Mouse (Mus musculus): ENCODE data around the gene Pes1. TPM values are rescaled to one million over a fixed set of nuclear protein-coding genes. Genes with fewer than 3 reads are reported as not detected.

Pes1 gene
- total and polyA plus RNA-seq, 3 experiments = 240 to 498 (median 301) TPM

DNA sequence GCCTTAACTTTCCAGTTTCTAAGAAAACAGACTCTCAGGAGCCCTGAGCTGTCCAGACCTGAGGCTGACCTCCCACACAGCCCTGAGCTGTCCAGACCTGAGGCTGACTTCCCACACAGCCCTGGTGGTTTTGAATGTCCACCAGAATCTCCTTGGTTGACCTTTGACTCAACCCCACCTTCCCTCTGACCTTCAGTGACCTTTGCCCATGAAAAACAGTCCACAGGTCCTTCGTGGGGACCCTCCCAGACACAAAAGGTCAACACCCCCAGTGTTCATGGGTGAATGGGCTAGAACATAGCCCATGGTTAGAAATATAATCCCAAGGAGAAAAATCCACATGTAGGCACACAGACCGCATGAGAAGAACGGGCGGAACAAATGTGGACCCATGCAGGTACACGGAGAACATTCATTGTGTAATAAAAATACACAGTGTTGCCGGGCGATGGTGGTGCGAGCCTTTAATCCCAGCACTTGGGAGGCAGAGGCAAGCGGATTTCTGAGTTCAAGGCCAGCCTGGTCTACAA, 30.0 kb upstream of the Pes1 start:
- H3K4me1 ChIP-seq (ENCODE audit: control insufficient read depth in 1 of 2, insufficient read depth in 2 of 2, low read length in 2 of 2) = peaks cover 0 to 21% of the 10 kb centered on the region in 2 experiments; a peak in 3 of 4 replicates
- no peaks in the 10 kb centered on the region; the same call in 1 of the 2 replicates for H3K79me2 ChIP-seq (ENCODE audit: control insufficient read depth, insufficient read depth, low read length, poor library complexity)
- peaks cover 0 to 14% of the 10 kb centered on the region in 2 experiments; a peak in 2 of 4 replicates for H3K36me3 ChIP-seq (ENCODE audit: control insufficient read depth in 1 of 2, insufficient read depth in 2 of 2, low read length in 2 of 2)
- TF ChIP-seq MAX (IDR thresholded peaks at IDR 0.05; ENCODE audit: low read length) (no peak), RCOR1 (IDR thresholded peaks at IDR 0.05; ENCODE audit: low read depth, low read length) (no peak), KAT2A (conservative IDR thresholded peaks at IDR 0.05; ENCODE audit: low read depth, low read length) (no peak), HCFC1 (IDR thresholded peaks at IDR 0.05; ENCODE audit: low read depth, low read length) (no peak), MAFK (IDR thresholded peaks at IDR 0.05; ENCODE audit: borderline replicate concordance, low read depth, low read length) (no peak), CHD2 (IDR thresholded peaks at IDR 0.05; ENCODE audit: low read length) (no peak), CHD1 (IDR thresholded peaks at IDR 0.05; ENCODE audit: low read depth, low read length) (no peak), ZNF384 (IDR thresholded peaks at IDR 0.05; ENCODE audit: low read depth, low read length) (no peak), ZC3H11A (IDR thresholded peaks at IDR 0.05; ENCODE audit: low read depth, low read length) (no peak), SIN3A (IDR thresholded peaks at IDR 0.05; ENCODE audit: low read length) (no peak), TAL1 (IDR thresholded peaks at IDR 0.05; ENCODE audit: low read length) (no peak)
- H3K4me3 ChIP-seq (ENCODE audit: control insufficient read depth in 1 of 2, insufficient read depth in 1 of 2, low read depth in 2 of 2, low read length in 2 of 2) = no peak overlapping the region
- H3K9ac ChIP-seq (ENCODE audit: control insufficient read depth, low read depth, low read length, poor library complexity, severe bottlenecking) = no peak overlapping the region
- no peak for DNase-seq (ENCODE audit: low read depth, low spot score)
- H3K9me3 ChIP-seq (replicated peaks; ENCODE audit: insufficient read depth, low read length) = no peaks in the 10 kb centered on the region
- peaks cover 3 to 20% of the 10 kb centered on the region in 2 experiments for H3K27me3 ChIP-seq (ENCODE audit: control insufficient read depth in 1 of 2, insufficient read depth in 2 of 2, low read length in 2 of 2)
- no peak overlapping the region for H3K27ac ChIP-seq (ENCODE audit: control insufficient read depth, low read depth, low read length)

DNA sequence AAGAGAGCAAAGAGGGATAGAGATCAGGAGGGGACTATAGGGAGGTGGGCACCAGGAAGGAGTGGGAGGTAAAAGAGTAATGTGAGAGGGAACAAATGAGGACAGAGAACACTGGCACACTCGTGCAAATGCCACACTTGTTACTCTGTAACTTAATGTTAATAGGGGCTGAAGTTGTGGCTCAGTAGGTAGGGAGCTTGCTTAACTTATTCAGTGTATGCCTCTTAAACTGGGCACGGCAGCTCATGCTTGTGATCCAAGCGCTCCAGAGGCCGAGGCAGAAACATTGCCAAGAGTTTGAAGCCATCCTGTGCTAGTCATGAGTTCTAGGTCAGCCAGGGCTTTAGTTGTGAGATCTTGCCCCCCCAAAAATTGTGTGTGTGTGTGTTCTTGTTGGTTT, 28.6 kb upstream of the Pes1 start:
- Histone ChIP-seq H3K27ac (ENCODE audit: control insufficient read depth, low read depth, low read length) (no peak overlapping the region), H3K27me3 (ENCODE audit: control insufficient read depth in 1 of 2, insufficient read depth in 2 of 2, low read length in 2 of 2) (peaks cover 11 to 26% of the 10 kb centered on the region in 2 experiments), H3K4me1 (ENCODE audit: control insufficient read depth in 1 of 2, insufficient read depth in 2 of 2, low read length in 2 of 2) (peaks cover 0 to 16% of the 10 kb centered on the region in 2 experiments; a peak in 3 of 4 replicates), H3K79me2 (ENCODE audit: control insufficient read depth, insufficient read depth, low read length, poor library complexity) (no peaks in the 10 kb centered on the region; the same call in 1 of the 2 replicates), H3K9me3 (replicated peaks; ENCODE audit: insufficient read depth, low read length) (no peaks in the 10 kb centered on the region), H3K36me3 (ENCODE audit: control insufficient read depth in 1 of 2, insufficient read depth in 2 of 2, low read length in 2 of 2) (peaks cover 0 to 12% of the 10 kb centered on the region in 2 experiments; a peak in 2 of 4 replicates), H3K4me3 (ENCODE audit: control insufficient read depth in 1 of 2, insufficient read depth in 1 of 2, low read depth in 2 of 2, low read length in 2 of 2) (no peak overlapping the region), H3K9ac (ENCODE audit: control insufficient read depth, low read depth, low read length, poor library complexity, severe bottlenecking) (no peak overlapping the region)
- TF ChIP-seq MAFK (IDR thresholded peaks at IDR 0.05; ENCODE audit: borderline replicate concordance, low read depth, low read length) = no peak
- TF ChIP-seq KAT2A (conservative IDR thresholded peaks at IDR 0.05; ENCODE audit: low read depth, low read length) = no peak
- TF ChIP-seq BHLHE40 (IDR thresholded peaks at IDR 0.05; ENCODE audit: borderline replicate concordance, low read depth, low read length) = no peak
- TF ChIP-seq MYC (IDR thresholded peaks at IDR 0.05; ENCODE audit: low read depth, low read length) = no peak
- TF ChIP-seq GATA1 (IDR thresholded peaks at IDR 0.05; ENCODE audit: low read depth, low read length) = no peak
- TF ChIP-seq UBTF (IDR thresholded peaks at IDR 0.05; ENCODE audit: borderline replicate concordance, insufficient read depth, low read depth, low read length) = no peak
- TF ChIP-seq USF1 (IDR thresholded peaks at IDR 0.05; ENCODE audit: low read depth, low read length) = no peak
- TF ChIP-seq RAD21 (IDR thresholded peaks at IDR 0.05; ENCODE audit: low read depth, low read length) = no peak
- TF ChIP-seq ETS1 (IDR thresholded peaks at IDR 0.05; ENCODE audit: low read depth, low read length) = no peak
- no peak for TF ChIP-seq ZMIZ1 (IDR thresholded peaks at IDR 0.05; ENCODE audit: low read depth, low read length)
- no peak for TF ChIP-seq SMC3 (IDR thresholded peaks at IDR 0.05; ENCODE audit: low read depth, low read length)
- TF ChIP-seq POLR2AphosphoS2 (IDR thresholded peaks at IDR 0.05; ENCODE audit: low read length) = no peak
- TF ChIP-seq RCOR1 (IDR thresholded peaks at IDR 0.05; ENCODE audit: low read depth, low read length) = no peak
- no peak for DNase-seq (ENCODE audit: low read depth, low spot score)
